Mouse (Mus musculus) erythroblast, adult 5-6 weeks (primary cell): Measurements from ENCODE around the gene Pigw. TPM values are rescaled to one million over a fixed set of nuclear protein-coding genes. Genes with fewer than 3 reads are reported as not detected.

Experiments used
- ATAC-seq: replicated peaks from 2 replicates; pipeline ENCODE4 v1.8.0; 2016; ENCODE audit warnings: moderate number of reproducible peaks, mild to moderate bottlenecking, moderate TSS enrichment, inconsistent platforms; ENCODE audit not compliant: poor library complexity, low FRiP score, severe bottlenecking
- total RNA-seq, 2 experiments: library from RNA; stranded (forward) in 1 of 2; stranded (reverse) in 1 of 2; fragments of 150-400 nt in 1 of 2; fragments of 200-764, 138-1000 nt in 1 of 2; gene quantifications; 2 replicates each; pipeline versions ENCODE4 v1.2.3 to v1.2.4; 2015 to 2017; ENCODE audit warnings: low replicate concordance in 2 of 2

The Pigw gene
- total RNA-seq (2015; ENCODE audit: low replicate concordance) (0.63 and 0.96 TPM in 2 replicates), total RNA-seq (2017; ENCODE audit: low replicate concordance) (1.2 and 2.6 TPM in 2 replicates)

- peak; percentile 89 for ATAC-seq
These were observed at the start of gene Pigw, which contains the start of gene Myo19 for GRCm38 (mm10) chr11:84879772-84880464. TSS of gene Pigw (minus strand) at chr11:84880285. TSS of gene Myo19 (plus strand) at chr11:84880148.

- no peak for ATAC-seq
These were observed 40.9 kb upstream of the Pigw start for GRCm38 (mm10) chr11:84920981-84921380.

DNA sequence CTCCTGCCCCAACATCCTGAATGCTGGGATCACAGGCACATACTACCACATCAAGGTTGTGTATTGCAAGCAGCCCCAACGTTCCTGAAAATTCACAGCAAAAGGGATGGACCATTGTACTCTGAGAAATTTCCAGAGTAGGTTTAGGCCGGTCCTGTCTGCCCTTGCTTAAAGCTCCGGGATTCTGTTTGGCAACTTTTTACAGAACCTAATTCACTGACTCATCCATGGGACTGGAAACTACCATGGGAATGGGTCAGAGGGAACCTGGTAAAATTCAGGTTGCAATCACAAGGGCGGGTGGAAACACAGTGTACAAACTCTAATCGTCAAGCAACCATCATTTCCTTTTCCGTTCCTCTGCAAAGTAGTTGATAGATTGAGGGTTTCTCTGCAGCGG, 39.9 kb upstream of the Pigw start:
- no peak for ATAC-seq

DNA sequence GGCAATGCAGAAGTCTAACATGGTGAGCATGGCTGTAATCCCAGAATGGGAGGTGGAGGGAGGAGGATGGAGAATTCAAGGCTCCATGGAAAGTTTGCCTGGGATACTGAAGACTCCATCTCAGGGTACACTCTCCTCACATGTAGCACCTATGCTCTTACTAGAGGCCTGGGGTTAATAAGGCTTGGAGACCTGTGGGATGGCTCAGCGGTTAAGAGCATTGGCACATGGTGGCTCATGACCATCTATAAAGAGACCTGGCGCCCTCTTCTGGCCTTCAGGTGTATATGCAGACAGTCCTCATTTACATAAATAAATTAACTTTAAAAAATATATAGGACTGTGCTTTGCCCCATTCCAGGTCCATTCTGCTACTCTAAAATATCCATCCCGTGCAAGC, 39.2 kb upstream of the Pigw start:
- peak; percentile 61 for ATAC-seq

GRCm38 (mm10) chr11:84918425-84918824, 38.3 kb upstream of the Pigw start:
- peak; percentile 78 for ATAC-seq

GRCm38 (mm10) chr11:84916703-84917300, 36.7 kb upstream of the Pigw start:
- no peak for ATAC-seq

DNA sequence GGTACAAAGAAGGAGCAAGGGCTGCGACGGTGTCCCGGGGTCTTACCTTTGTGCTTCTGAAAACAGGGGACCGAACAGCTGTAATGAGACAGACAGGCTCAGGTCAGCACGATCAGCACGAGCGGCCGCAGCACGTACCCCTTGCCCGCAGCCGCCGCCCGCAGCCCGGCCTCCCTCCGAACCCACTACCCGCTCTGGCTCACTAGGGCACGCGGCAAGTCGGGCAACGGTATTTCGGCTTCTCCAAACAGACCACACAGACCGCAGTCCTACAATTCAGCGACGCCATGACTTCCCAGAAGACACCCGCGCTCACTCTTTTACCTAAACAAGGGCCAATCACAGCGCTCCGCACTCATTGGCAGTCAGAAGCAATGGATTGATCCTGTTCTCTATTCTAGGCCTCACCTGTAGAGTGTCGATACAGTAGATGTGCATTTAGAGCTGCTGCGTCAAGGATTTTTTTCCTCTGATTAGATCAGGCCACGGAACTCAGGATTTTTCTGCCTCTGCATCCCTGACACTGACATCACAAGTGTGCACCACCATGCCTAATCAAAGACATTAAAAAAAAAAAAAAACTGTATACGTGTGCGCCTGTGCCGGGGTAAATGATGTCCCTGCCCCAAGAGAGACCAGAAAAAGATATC, 36.1 kb upstream of the Pigw start, which contains the start of gene Znhit3:
TSS of gene Znhit3 (minus strand) at position 314 of the 650 bp plus-strand sequence.
- peak; percentile 76 for ATAC-seq

DNA sequence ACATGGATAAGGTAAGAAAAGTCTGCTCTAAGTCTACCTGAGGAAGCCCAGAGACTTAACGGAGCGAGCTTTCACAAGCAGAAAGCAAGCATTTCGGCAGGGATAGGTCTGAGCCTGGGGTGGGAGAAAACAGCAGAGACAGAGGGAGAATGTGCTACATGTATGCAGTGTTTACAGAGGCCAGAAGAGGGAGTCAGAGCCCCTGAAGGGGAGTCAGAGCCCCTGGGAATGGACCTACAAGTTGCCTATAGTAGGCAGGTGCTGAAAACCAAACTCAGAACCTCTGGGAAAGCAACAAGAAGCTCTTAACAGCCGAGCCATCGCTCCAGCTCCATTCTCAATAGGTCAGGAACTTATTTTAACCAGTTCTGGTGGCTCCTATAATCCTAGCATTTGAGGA, 34.6 kb upstream of the Pigw start:
- ATAC-seq: 0 out of 2 replicates have a peak, but pooled peaks have one; percentile 35

GRCm38 (mm10) chr11:84910411-84910810, 30.3 kb upstream of the Pigw start:
- no peak for ATAC-seq

- no peak for ATAC-seq
These were observed 28.4 kb upstream of the Pigw start for GRCm38 (mm10) chr11:84908480-84908879.

- ATAC-seq: no peak
These were observed 27.0 kb upstream of the Pigw start for GRCm38 (mm10) chr11:84907081-84907480.

DNA sequence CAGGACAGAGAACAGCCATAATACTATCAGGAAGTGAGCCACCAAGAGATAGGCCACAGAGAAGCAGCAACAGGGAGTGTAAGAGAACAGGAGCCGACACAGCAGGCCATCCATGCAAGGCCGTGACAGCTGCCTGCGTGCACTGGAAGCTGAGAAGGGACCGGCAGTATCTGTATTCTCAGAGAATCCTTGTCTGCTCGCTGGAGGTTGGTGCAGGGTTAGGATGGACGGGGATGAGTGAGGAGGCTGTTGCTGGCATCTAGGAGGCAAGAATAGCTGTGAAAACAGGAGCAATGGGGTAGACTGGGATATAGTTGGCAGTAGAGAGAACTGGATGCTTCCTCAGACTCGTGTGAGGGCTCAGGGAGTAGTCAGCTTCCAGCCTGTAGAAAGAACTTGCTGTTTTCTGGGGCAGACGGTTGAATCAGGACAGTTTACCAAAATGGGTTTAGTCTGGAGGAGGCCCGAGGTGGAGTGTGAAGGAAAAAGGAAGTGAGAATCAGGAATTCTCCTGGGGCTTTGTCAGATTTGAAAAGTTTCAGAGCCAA, 24.6 kb upstream of the Pigw start:
- ATAC-seq: no peak

- no peak for ATAC-seq
These were observed 13.0 kb upstream of the Pigw start for GRCm38 (mm10) chr11:84893113-84893512.

GRCm38 (mm10) chr11:84891705-84892104, 11.6 kb upstream of the Pigw start:
- ATAC-seq: no peak

DNA sequence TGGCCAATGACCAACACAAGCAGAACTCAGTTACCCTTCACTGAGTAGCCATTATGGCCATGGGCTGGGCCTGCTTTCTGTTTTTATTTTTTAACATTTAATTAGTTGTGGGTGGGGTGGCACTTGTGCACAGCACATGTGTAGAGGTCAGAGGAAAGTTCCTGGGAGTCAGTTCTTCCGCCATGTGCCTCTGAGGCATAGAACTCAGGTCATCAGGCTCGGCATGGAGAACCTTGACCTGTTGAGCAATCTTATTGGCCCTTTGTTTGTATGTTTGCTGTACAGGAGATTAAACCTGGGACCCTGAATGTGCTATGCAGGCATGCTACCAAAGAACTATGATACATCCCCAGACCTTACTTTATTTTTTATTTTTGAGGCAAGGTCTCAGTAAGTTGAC, 9.4 kb upstream of the Pigw start:
- ATAC-seq: no peak

GRCm38 (mm10) chr11:84888025-84888424, 7.9 kb upstream of the Pigw start:
- ATAC-seq: no peak

GRCm38 (mm10) chr11:84886767-84887511, 6.9 kb upstream of the Pigw start:
- ATAC-seq: no peak

DNA sequence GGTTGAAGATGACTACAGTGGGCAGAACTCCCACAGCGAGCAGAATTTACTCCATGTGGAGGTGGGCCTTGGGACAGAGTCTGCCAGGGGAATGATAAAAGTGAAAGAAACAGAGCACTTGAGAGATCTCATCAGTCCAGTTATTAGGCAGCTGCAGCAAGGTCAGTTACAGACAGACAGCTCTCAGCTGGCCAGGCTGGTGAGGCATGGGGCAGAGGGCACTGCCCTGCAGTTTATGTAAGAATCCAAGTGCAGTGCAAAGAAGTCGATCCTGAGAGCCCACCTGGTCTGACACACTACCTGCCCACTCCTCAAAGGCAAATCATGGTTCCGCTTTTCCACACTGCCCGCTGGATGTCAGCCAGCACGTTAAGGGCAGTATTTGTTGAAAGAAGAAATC, 6.2 kb upstream of the Pigw start:
- ATAC-seq: no peak

- ATAC-seq: no peak
These were observed 5.2 kb upstream of the Pigw start for GRCm38 (mm10) chr11:84885238-84885637.

DNA sequence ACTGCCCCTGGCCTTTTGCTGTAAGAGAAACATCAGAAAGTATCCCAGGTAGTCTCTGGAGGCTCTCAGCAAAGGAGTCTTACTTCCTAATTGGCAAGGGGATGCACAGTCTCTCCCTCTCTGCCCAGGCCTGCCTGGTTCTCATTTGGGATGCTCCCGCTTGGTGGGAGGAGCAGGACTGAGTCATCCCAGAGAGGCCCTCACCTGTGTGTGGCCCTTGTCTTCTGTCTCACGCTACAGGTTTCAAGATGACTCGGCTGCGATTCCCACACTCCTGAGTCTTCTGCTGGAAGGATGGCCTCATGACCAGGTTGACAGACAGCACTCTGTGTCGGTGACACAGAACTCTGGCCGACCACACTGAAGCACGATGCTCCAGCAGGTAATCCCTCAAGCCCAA, 2.3 kb upstream of the Pigw start:
- ATAC-seq: no peak
